Mouse (Mus musculus) midbrain, postnatal 0 days (tissue): ENCODE measurements around the gene Ranbp10. TPM values are rescaled to one million over a fixed set of nuclear protein-coding genes. Genes with fewer than 3 reads are reported as not detected.
A peak's percentile ranks its signal among the peaks of the same experiment; 100 is the strongest.

Source experiments
- ATAC-seq: fragments of 200-750 bp; cut with Nextera tagmentation; 2 replicates; pipeline ENCODE4 v1.8.0; 2017; ENCODE audit warnings: moderate number of reproducible peaks, mild to moderate bottlenecking, moderate TSS enrichment, moderate library complexity; ENCODE audit not compliant: low FRiP score
- DNase-seq: peaks from one replicate; pipeline ENCODE4 v3.0.0-alpha.2; 2015; ENCODE audit warnings: low spot score
- H3K27ac ChIP-seq: fragments of 300-500 bp; sonication (generic); 2 replicates; pipeline ENCODE4 v1.5.1; 2014; ENCODE audit warnings: low read depth, mild to moderate bottlenecking, low read length, mixed read lengths
- H3K27me3 ChIP-seq: fragments of 300-500 bp; sonication (generic); 2 replicates; pipeline ENCODE4 v1.6.1; 2014; ENCODE audit warnings: low read length, control low read depth, mixed read lengths; ENCODE audit not compliant: insufficient read depth
- H3K36me3 ChIP-seq: fragments of 300-500 bp; sonication (generic); 2 replicates; pipeline ENCODE4 v1.6.1; 2014; ENCODE audit warnings: low read length, control low read depth, mixed read lengths; ENCODE audit not compliant: insufficient read depth
- H3K4me1 ChIP-seq: fragments of 300-500 bp; sonication (generic); 2 replicates; pipeline ENCODE4 v1.6.1; 2014; ENCODE audit warnings: mild to moderate bottlenecking, control low read depth, antibody characterized with exemption, low read length, mixed read lengths; ENCODE audit not compliant: insufficient read depth
- H3K4me2 ChIP-seq: fragments of 300-500 bp; sonication (generic); 2 replicates; pipeline ENCODE4 v1.6.1; 2014; ENCODE audit warnings: low read depth, mild to moderate bottlenecking, low read length, mixed read lengths; ENCODE audit not compliant: poor library complexity, severe bottlenecking
- H3K4me3 ChIP-seq: fragments of 300-500 bp; sonication (generic); 2 replicates; pipeline ENCODE4 v1.5.1; 2014; ENCODE audit warnings: low read depth, mild to moderate bottlenecking, low read length, moderate library complexity
- H3K9ac ChIP-seq: fragments of 300-500 bp; sonication (generic); replicated peaks from 2 replicates; pipeline ENCODE4 v1.6.1; 2014; ENCODE audit warnings: mild to moderate bottlenecking, low read length, moderate library complexity, mixed read lengths; ENCODE audit not compliant: poor library complexity, severe bottlenecking
- H3K9me3 ChIP-seq: fragments of 300-500 bp; sonication (generic); 2 replicates; pipeline ENCODE4 v1.6.1; 2016; ENCODE audit warnings: low read length, control low read depth
- CTCF ChIP-seq: IDR thresholded peaks from 2 replicates; pipeline ENCODE4 v1.5.1; 2016; ENCODE audit warnings: antibody characterized with exemption, mild to moderate bottlenecking
- WGBS: fragments of 180-500 bp; shearing (Covaris S2); extraction: QIAGEN DNeasy Blood & Tissue Kit; methylation state at CpG from one replicate; pipeline ENCODE4 v1.1.7; 2014; 5-methylcytosine and 5-hydroxymethylcytosine counted together
- polyA plus RNA-seq: library from polyadenylated mRNA; unstranded; fragments of >200 nt; fragmentation: Nextera tagmentation; extraction: Ambion mirVana; gene quantifications from 2 replicates; pipeline ENCODE4 v1.2.1, GENCODE M21; 2015
- total RNA-seq: library from RNA; depleted of rRNA; stranded (reverse); fragments of >200 nt; gene quantifications from 2 replicates; pipeline ENCODE4 v1.2.3, GENCODE M21; 2014

Ranbp10 gene
- total and polyA plus RNA-seq, 2 experiments from 2014 or later = 6.4 to 13.4 TPM

GRCm38 (mm10) chr8:105794009-105794598 is 33.0 kb downstream of the Ranbp10 start:
- no peak overlapping the region for H3K4me3 ChIP-seq

DNA sequence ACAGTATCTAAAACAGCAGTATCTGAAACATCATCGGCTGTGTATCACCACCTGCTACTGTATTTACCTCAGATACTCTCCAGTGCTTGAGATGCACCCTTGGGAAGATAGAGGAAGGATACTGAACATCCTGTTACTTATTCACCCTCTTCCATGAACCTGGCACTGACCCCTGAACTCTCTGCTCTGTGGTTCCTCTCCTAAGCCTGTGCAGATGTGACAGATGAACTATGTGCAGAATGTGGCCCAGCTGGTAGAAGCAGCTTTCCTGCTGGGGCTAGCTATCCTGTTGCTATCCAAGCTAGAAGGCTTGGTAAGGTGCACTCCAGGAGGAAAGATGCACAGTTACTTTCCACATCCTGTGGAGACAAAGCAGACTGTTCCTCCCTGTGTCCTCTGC is 33.8 kb downstream of the Ranbp10 start:
- no peak overlapping the region for H3K27ac ChIP-seq
- 0 out of 2 replicates have a peak, but pooled peaks cover 4% of the 10 kb centered on the region for H3K36me3 ChIP-seq
- H3K9ac ChIP-seq = no peak overlapping the region
- H3K4me3 ChIP-seq = no peak overlapping the region
- H3K4me2 ChIP-seq = no peak overlapping the region
- no peak for DNase-seq
- WGBS = 96% methylated on average over 1 of the region's 1 CpGs
- no peak for TF ChIP-seq CTCF
- ATAC-seq = no peak
- no peaks in the 10 kb centered on the region for H3K4me1 ChIP-seq
- H3K27me3 ChIP-seq = no peaks in the 10 kb centered on the region
- H3K9me3 ChIP-seq = no peaks in the 10 kb centered on the region

More at GRCm38 (mm10) chr8:105794009-105794598, 33.0 kb downstream of the Ranbp10 start:
- H3K36me3 ChIP-seq = 0 out of 2 replicates have a peak, but pooled peaks cover 4% of the 10 kb centered on the region
- H3K9me3 ChIP-seq = no peaks in the 10 kb centered on the region
- 85% methylated on average over 3 of the region's 3 CpGs for WGBS
- no peak overlapping the region for H3K9ac ChIP-seq
- H3K27ac ChIP-seq = no peak overlapping the region
- H3K4me2 ChIP-seq = no peak overlapping the region
- H3K27me3 ChIP-seq = no peaks in the 10 kb centered on the region
- no peak for TF ChIP-seq CTCF
- ATAC-seq (no peak), DNase-seq (no peak)
- H3K4me1 ChIP-seq = no peaks in the 10 kb centered on the region

DNA sequence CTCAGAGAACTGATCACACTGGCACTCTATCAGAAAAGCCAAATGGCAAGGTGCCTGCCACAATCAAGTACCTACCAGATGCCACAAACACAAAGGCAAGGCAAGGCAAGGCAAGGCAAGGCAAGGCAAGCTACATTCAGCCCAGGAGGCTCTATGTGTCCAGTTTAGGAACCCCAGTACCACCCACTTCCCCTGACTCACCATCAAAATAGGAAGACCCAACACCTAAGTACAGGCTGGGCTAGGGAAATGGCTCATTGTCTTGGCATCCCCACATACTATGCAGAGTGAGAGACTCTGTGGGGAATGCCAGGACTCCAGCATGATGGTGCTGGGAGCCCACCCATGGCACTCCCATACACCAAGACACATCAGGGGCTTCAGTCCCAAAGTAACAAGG is 37.5 kb downstream of the Ranbp10 start:
- no peak for TF ChIP-seq CTCF
- Histone ChIP-seq H3K9ac (no peak overlapping the region), H3K4me2 (no peak overlapping the region), H3K27ac (no peak overlapping the region), H3K27me3 (no peaks in the 10 kb centered on the region), H3K9me3 (no peaks in the 10 kb centered on the region), H3K36me3 (peaks cover 11% of the 10 kb centered on the region; the same call in 1 of the 2 replicates), H3K4me3 (no peak overlapping the region), H3K4me1 (no peaks in the 10 kb centered on the region)
- DNase-seq (no peak), ATAC-seq (no peak)

- Histone ChIP-seq H3K4me3 (no peak overlapping the region), H3K9me3 (no peaks in the 10 kb centered on the region), H3K9ac (no peak overlapping the region), H3K27me3 (no peaks in the 10 kb centered on the region), H3K36me3 (peaks cover 11% of the 10 kb centered on the region; the same call in 1 of the 2 replicates), H3K27ac (no peak overlapping the region), H3K4me1 (no peaks in the 10 kb centered on the region), H3K4me2 (no peak overlapping the region)
- TF ChIP-seq CTCF = no peak
- WGBS = 68% methylated on average over 4 of the region's 4 CpGs
- ATAC-seq = no peak
- no peak for DNase-seq
Measured at GRCm38 (mm10) chr8:105788927-105789326, 38.2 kb downstream of the Ranbp10 start.

DNA sequence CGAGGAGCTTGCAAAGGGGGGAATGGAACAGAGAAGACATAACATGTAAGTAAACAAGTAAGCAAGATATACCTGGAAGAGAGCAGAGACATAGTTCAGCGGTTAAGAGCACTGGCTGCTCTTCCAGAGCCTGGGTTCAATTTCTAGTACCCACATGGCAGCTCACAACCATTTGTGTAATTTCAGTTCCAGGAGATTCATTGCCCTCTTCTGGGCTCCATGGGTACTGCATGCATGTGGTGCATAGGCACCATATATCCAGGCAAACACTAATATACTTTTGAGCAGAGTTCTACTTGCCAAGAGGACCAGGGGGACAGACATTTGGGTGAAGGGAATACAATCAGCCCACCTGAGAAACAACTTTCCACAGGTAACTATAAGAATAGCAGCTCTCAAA is 38.9 kb downstream of the Ranbp10 start:
- TF ChIP-seq CTCF = peak; percentile 74
- DNase-seq (peak; percentile 24), ATAC-seq (no peak)
- H3K9me3 ChIP-seq = no peaks in the 10 kb centered on the region
- peaks cover 11% of the 10 kb centered on the region; the same call in 1 of the 2 replicates for H3K36me3 ChIP-seq
- H3K27me3 ChIP-seq = no peaks in the 10 kb centered on the region
- WGBS = 98% methylated on average over 2 of the region's 2 CpGs
- no peak overlapping the region for H3K9ac ChIP-seq
- H3K27ac ChIP-seq = no peak overlapping the region
- no peaks in the 10 kb centered on the region for H3K4me1 ChIP-seq
- no peak overlapping the region for H3K4me2 ChIP-seq
- no peak overlapping the region for H3K4me3 ChIP-seq

GRCm38 (mm10) chr8:105780298-105780697 is 46.9 kb downstream of the Ranbp10 start:
- 96% methylated on average over 5 of the region's 5 CpGs for WGBS
- no peaks in the 10 kb centered on the region for H3K4me1 ChIP-seq
- H3K27ac ChIP-seq = no peak overlapping the region
- no peak for TF ChIP-seq CTCF
- H3K9ac ChIP-seq = no peak overlapping the region
- H3K36me3 ChIP-seq = peaks cover 29% of the 10 kb centered on the region
- H3K27me3 ChIP-seq = no peaks in the 10 kb centered on the region
- H3K9me3 ChIP-seq = no peaks in the 10 kb centered on the region
- no peak overlapping the region for H3K4me2 ChIP-seq
- H3K4me3 ChIP-seq = no peak overlapping the region
- ATAC-seq (no peak), DNase-seq (no peak)
